Comparison of ENCODE assay signal across 22 mouse cellular contexts in genomic region chr1:91612912-91613311, GRCm38 (mm10).
DNase-seq lines count a peak whose midpoint lies in the region; ATAC-seq lines count a peak whose summit lies in the region.
"Had no signal": no experiment of that assay in that cellular context is flagged by ENCODE, and none has a peak within 500 bp of the region (broad histone marks: within the 10 kb centered on the region; RNA-seq: fewer than 3 reads in every experiment).

No protein-coding gene starts in this region.

- H3K36me3 ChIP-seq in kidney, embryonic 15.5 days = no peaks in the 10 kb centered on the region
- no peaks in the 10 kb centered on the region for H3K36me3 ChIP-seq in limb, embryonic 12.5 days
- H3K36me3 ChIP-seq: hindbrain, embryonic 15.5 days; liver, embryonic 13.5 days; lung, embryonic 15.5 days; midbrain, embryonic 10.5 days; stomach, embryonic 15.5 days had no signal

- no peak for ATAC-seq in kidney, embryonic 15.5 days (replicated peaks; ENCODE audit: low FRiP score)
- ATAC-seq in limb, embryonic 12.5 days (ENCODE audit: insufficient number of reproducible peaks, insufficient read depth, low FRiP score, low TSS enrichment, low read depth) = no peak
- ATAC-seq: forebrain, embryonic 14.5 days; intestine, postnatal 0 days had no signal

- H3K27me3 ChIP-seq in kidney, embryonic 15.5 days = peaks cover 27% of the 10 kb centered on the region; the same call in 1 of the 2 replicates
- peaks cover 2% of the 10 kb centered on the region; the same call in 1 of the 2 replicates for H3K27me3 ChIP-seq in limb, embryonic 12.5 days
- H3K27me3 ChIP-seq: hindbrain, embryonic 15.5 days; liver, embryonic 13.5 days; lung, embryonic 15.5 days; stomach, embryonic 15.5 days had no signal

- H3K9ac ChIP-seq in kidney, embryonic 15.5 days = no peak overlapping the region
- H3K9ac ChIP-seq in limb, embryonic 12.5 days (replicated peaks) = no peak overlapping the region
- H3K9ac ChIP-seq: hindbrain, embryonic 15.5 days; liver, embryonic 13.5 days; lung, embryonic 15.5 days; stomach, embryonic 15.5 days had no signal

- peak overlapping the region; percentile 30; the same call in 1 of the 2 replicates for H3K27ac ChIP-seq in kidney, embryonic 15.5 days
- peak overlapping the region; percentile 88 for H3K27ac ChIP-seq in limb, embryonic 12.5 days
- H3K27ac ChIP-seq: hindbrain, embryonic 15.5 days; kidney, postnatal 0 days; liver, embryonic 13.5 days; midbrain, embryonic 10.5 days; stomach, embryonic 15.5 days had no signal

- no peak overlapping the region for H3K4me2 ChIP-seq in kidney, embryonic 15.5 days
- no peak overlapping the region for H3K4me2 ChIP-seq in limb, embryonic 12.5 days
- H3K4me2 ChIP-seq: hindbrain, embryonic 15.5 days; liver, embryonic 13.5 days; lung, embryonic 15.5 days; stomach, embryonic 15.5 days had no signal

- peaks cover 15% of the 10 kb centered on the region for H3K4me1 ChIP-seq in kidney, embryonic 15.5 days
- peaks cover 75% of the 10 kb centered on the region for H3K4me1 ChIP-seq in limb, embryonic 12.5 days (replicated peaks)
- H3K4me1 ChIP-seq: liver, embryonic 13.5 days had no signal

- no peak for DNase-seq in kidney, adult 9 months
- peak; percentile 30 for DNase-seq in thymus, postnatal 14 days
- no peak for DNase-seq in thymus, postnatal 36 days
- DNase-seq in urinary bladder, postnatal 4 days (ENCODE audit: low spot score in 2 of 2) = no peak
- DNase-seq in urinary bladder, adult 2 months (ENCODE audit: low spot score) = no peak
- DNase-seq: adrenal gland, adult 8-10 months; B cell, adult 2 months; cerebellum, adult 9-10 months; gastrocnemius, postnatal 14 days; heart, adult 18-20 months; heart, postnatal 4 days; liver, embryonic 13.5 days had no signal

- 56% methylated on average over 3 of the region's 3 CpGs for WGBS in kidney, embryonic 15.5 days
- 46% methylated on average over 3 of the region's 3 CpGs for WGBS in limb, embryonic 12.5 days

- no peak overlapping the region for H3K4me3 ChIP-seq in kidney, embryonic 15.5 days (replicated peaks)
- H3K4me3 ChIP-seq in limb, embryonic 12.5 days (replicated peaks) = no peak overlapping the region
- H3K4me3 ChIP-seq: erythroblast, embryonic 14.5 days; hindbrain, embryonic 15.5 days; liver, embryonic 13.5 days; lung, embryonic 15.5 days; midbrain, embryonic 10.5 days; stomach, embryonic 15.5 days had no signal

- no peaks in the 10 kb centered on the region for H3K9me3 ChIP-seq in kidney, embryonic 15.5 days (replicated peaks)
- H3K9me3 ChIP-seq in limb, embryonic 12.5 days = no peaks in the 10 kb centered on the region
- H3K9me3 ChIP-seq: hindbrain, embryonic 15.5 days; liver, embryonic 13.5 days; lung, embryonic 15.5 days; midbrain, embryonic 10.5 days; stomach, embryonic 15.5 days had no signal
